Mouse (Mus musculus): ENCODE data around the gene Nabp2. TPM values are rescaled to one million over a fixed set of nuclear protein-coding genes. Genes with fewer than 3 reads are reported as not detected.

Gene Nabp2
- polyA plus RNA-seq, 1 experiment from 2014 or later: 180 TPM

DNA sequence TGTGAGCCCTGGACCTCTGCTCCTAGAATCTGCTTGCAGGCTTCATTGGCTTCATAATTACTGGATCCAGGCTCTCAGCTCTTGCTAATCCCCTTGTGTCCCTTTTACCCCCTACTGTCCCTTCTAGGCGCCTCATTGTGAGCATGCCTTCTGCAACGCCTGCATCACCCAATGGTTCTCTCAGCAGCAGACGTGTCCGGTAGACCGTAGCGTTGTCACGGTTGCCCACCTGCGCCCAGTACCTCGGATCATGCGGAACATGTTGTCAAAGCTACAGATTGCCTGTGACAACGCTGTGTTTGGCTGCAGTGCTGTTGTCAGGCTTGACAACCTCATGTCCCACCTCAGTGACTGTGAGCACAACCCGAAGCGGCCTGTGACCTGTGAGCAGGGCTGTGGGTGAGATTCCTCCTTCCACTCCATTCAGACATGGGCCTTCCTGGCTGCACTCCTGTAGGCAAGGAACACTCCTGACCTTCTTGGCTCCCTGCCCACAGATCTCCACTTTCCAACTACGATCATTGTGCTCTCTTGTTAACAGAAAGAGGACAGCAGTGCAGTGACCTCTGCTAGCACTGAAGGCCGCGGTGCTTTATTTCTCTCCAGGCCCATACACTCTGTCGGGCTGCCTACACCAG lies 24.0 kb upstream of the Nabp2 start:
- no peak for ATAC-seq
- Histone ChIP-seq H3K4me1 (ENCODE audit: control insufficient read depth, insufficient read depth, low read length) (no peaks in the 10 kb centered on the region), H3K9ac (ENCODE audit: low read length) (no peak overlapping the region), H3K27ac (ENCODE audit: low read depth, low read length) (no peak overlapping the region), H3K27me3 (replicated peaks; ENCODE audit: control insufficient read depth, insufficient read depth, low read length) (no peaks in the 10 kb centered on the region), H3K9me3 (replicated peaks; ENCODE audit: control insufficient read depth, low read length) (no peaks in the 10 kb centered on the region), H3K36me3 (ENCODE audit: control insufficient read depth, insufficient read depth, low read length) (peaks cover 86% of the 10 kb centered on the region), H3K4me3 (ENCODE audit: low read depth, low read length) (no peak overlapping the region), H3K4me2 (ENCODE audit: low read length) (no peak overlapping the region)
- DNase-seq (ENCODE audit: low spot score): peak; percentile 13
- WGBS: 77% methylated on average over 17 of the region's 17 CpGs

DNA sequence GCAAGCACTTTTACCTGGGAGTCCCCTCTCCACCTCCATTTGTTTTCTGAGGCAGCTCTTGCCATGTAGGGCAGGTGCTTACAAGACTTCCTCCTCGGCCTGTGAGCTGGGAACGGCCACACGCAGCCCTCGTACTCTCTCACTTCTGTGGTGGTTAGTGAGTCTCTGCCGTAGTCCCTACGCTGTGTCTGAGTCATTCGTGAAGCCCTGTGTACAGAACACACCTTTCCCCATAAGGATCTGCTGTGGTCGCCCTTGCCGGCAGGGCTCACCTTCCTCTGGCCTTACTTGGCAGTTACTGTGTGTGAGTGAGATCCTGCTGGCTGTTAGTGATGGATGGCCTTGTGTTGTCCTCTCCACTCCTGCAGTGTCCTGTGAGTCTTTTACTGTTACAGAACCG lies 23.4 kb upstream of the Nabp2 start:
- no peak overlapping the region for H3K9ac ChIP-seq (ENCODE audit: low read length)
- H3K9me3 ChIP-seq (replicated peaks; ENCODE audit: control insufficient read depth, low read length): no peaks in the 10 kb centered on the region
- ATAC-seq (no peak), DNase-seq (ENCODE audit: low spot score) (no peak)
- H3K4me2 ChIP-seq (ENCODE audit: low read length): no peak overlapping the region
- peaks cover 86% of the 10 kb centered on the region for H3K36me3 ChIP-seq (ENCODE audit: control insufficient read depth, insufficient read depth, low read length)
- H3K4me3 ChIP-seq (ENCODE audit: low read depth, low read length): no peak overlapping the region
- H3K27me3 ChIP-seq (replicated peaks; ENCODE audit: control insufficient read depth, insufficient read depth, low read length): no peaks in the 10 kb centered on the region
- H3K27ac ChIP-seq (ENCODE audit: low read depth, low read length): no peak overlapping the region
- H3K4me1 ChIP-seq (ENCODE audit: control insufficient read depth, insufficient read depth, low read length): no peaks in the 10 kb centered on the region
- WGBS: 88% methylated on average over 10 of the region's 10 CpGs

DNA sequence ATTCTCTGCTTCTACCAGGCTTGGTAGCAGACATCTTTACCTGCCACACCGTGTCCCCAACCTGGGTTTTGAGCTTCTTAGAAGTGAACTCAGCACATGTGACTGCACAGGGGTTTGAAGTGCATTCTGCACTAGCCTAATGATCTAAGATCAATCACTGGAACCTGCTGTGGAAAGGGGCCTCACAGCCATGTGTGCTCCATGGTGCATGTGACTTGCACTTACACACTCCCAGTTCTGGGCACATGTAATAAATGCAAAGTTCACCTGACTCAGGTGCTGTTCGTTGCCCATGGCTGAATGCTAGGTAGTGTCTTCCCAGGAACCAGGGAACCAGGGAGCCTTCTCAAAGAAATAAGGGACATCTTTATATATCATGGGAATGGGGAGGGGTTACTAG lies 22.1 kb upstream of the Nabp2 start:
- Histone ChIP-seq H3K4me3 (ENCODE audit: low read depth, low read length) (no peak overlapping the region), H3K9ac (ENCODE audit: low read length) (no peak overlapping the region), H3K4me1 (ENCODE audit: control insufficient read depth, insufficient read depth, low read length) (no peaks in the 10 kb centered on the region), H3K9me3 (replicated peaks; ENCODE audit: control insufficient read depth, low read length) (no peaks in the 10 kb centered on the region), H3K36me3 (ENCODE audit: control insufficient read depth, insufficient read depth, low read length) (peaks cover 86% of the 10 kb centered on the region), H3K4me2 (ENCODE audit: low read length) (no peak overlapping the region), H3K27ac (ENCODE audit: low read depth, low read length) (no peak overlapping the region), H3K27me3 (replicated peaks; ENCODE audit: control insufficient read depth, insufficient read depth, low read length) (no peaks in the 10 kb centered on the region)
- WGBS: 92% methylated on average over 2 of the region's 2 CpGs
- no peak for ATAC-seq
- no peak for DNase-seq (ENCODE audit: low spot score)

DNA sequence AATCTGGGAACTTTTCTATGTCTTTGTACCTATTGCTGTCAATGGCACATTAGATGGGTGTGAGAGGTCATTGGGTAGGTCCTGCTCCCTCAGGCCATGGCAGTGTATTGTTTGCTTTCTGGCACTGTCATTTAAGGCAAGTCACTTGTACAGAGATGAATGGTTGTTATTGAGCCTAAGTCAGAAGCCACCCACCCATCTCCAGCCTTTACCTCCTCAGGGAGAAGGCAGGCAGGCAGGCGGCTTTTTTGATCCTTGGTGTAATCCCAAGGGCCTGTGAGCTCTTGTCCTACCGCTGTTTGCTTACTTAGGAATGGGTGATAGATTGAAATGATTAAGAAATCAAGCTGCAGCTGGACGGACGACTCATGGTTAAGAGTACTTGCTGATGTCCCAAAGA lies 18.2 kb upstream of the Nabp2 start:
- Histone ChIP-seq H3K27ac (ENCODE audit: low read depth, low read length) (no peak overlapping the region), H3K9me3 (replicated peaks; ENCODE audit: control insufficient read depth, low read length) (no peaks in the 10 kb centered on the region), H3K9ac (ENCODE audit: low read length) (no peak overlapping the region), H3K4me2 (ENCODE audit: low read length) (no peak overlapping the region), H3K36me3 (ENCODE audit: control insufficient read depth, insufficient read depth, low read length) (peaks cover 76% of the 10 kb centered on the region), H3K4me1 (ENCODE audit: control insufficient read depth, insufficient read depth, low read length) (no peaks in the 10 kb centered on the region), H3K27me3 (replicated peaks; ENCODE audit: control insufficient read depth, insufficient read depth, low read length) (no peaks in the 10 kb centered on the region), H3K4me3 (ENCODE audit: low read depth, low read length) (no peak overlapping the region)
- DNase-seq (ENCODE audit: low spot score) (no peak), ATAC-seq (no peak)
- WGBS: 92% methylated on average over 4 of the region's 4 CpGs

DNA sequence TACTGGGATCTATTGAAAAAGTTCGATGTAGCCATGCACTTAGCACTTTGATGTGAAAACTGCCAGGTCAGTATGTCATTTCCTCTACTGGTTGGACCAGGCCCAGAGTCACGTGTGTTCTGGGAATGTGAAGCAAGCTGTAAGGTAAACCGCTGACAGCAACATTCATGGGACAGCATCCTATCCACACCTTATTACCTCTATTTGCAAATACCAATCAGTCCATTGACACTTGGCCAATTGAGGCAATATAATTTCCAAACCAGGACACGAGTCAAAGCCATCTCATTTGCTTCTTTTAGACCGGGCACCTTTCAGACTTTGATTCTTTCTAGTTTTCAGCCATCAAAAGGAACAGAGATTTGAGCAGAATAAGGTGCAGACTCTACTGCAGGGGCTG lies 17.8 kb upstream of the Nabp2 start:
- no peak overlapping the region for H3K27ac ChIP-seq (ENCODE audit: low read depth, low read length)
- H3K4me3 ChIP-seq (ENCODE audit: low read depth, low read length): no peak overlapping the region
- H3K9ac ChIP-seq (ENCODE audit: low read length): no peak overlapping the region
- H3K9me3 ChIP-seq (replicated peaks; ENCODE audit: control insufficient read depth, low read length): no peaks in the 10 kb centered on the region
- H3K4me2 ChIP-seq (ENCODE audit: low read length): no peak overlapping the region
- 91% methylated on average over 5 of the region's 5 CpGs for WGBS
- H3K4me1 ChIP-seq (ENCODE audit: control insufficient read depth, insufficient read depth, low read length): no peaks in the 10 kb centered on the region
- no peaks in the 10 kb centered on the region for H3K27me3 ChIP-seq (replicated peaks; ENCODE audit: control insufficient read depth, insufficient read depth, low read length)
- DNase-seq (ENCODE audit: low spot score) (no peak), ATAC-seq (no peak)
- H3K36me3 ChIP-seq (ENCODE audit: control insufficient read depth, insufficient read depth, low read length): peaks cover 76% of the 10 kb centered on the region

DNA sequence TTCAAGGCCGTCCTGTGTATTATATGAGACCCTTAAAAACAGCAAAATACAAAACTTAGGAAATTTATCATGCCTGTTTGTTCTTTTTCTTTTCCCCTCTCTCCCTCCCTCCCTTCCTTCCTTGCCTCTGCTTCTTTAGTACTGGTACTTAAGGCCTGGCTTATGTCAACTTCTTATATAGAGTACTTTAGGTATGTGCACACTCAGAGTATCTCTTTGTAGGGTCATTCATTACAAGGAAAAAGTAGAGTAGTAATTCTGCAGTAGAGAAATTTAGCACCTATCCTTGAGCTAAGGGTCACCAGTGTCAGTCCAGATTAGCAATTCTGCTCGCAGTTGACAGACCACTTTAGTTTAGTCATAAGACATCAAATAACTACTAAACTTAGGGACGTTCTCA lies 14.0 kb upstream of the Nabp2 start:
- WGBS: 94% methylated on average over 3 of the region's 3 CpGs
- no peak for ATAC-seq
- peaks cover 83% of the 10 kb centered on the region for H3K36me3 ChIP-seq (ENCODE audit: control insufficient read depth, insufficient read depth, low read length)

DNA sequence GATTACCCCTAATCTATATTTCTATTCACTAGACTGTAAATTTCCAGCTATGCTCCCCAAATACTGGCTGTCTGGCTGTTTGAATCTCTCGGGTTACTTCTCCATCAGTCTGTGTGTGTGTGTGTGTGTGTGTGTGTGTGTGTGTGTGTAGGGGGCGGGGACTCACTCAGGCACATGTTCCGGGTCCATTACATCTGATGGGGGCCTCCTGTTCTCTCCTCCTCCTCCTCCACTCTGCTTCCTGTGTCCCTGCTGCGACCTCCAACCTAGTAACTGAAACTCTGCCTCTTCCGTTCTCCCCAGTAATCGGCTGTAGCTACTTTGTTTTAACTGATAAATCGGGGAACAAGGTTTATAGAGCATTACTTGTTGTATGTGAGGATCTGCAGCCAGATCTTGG lies 13.3 kb upstream of the Nabp2 start:
- DNase-seq (ENCODE audit: low spot score) (no peak), ATAC-seq (no peak)
- Histone ChIP-seq H3K27me3 (replicated peaks; ENCODE audit: control insufficient read depth, insufficient read depth, low read length) (no peaks in the 10 kb centered on the region), H3K9me3 (replicated peaks; ENCODE audit: control insufficient read depth, low read length) (no peaks in the 10 kb centered on the region), H3K4me2 (ENCODE audit: low read length) (no peak overlapping the region), H3K36me3 (ENCODE audit: control insufficient read depth, insufficient read depth, low read length) (peaks cover 80% of the 10 kb centered on the region), H3K4me1 (ENCODE audit: control insufficient read depth, insufficient read depth, low read length) (no peaks in the 10 kb centered on the region), H3K9ac (ENCODE audit: low read length) (no peak overlapping the region), H3K4me3 (ENCODE audit: low read depth, low read length) (no peak overlapping the region), H3K27ac (ENCODE audit: low read depth, low read length) (no peak overlapping the region)
- WGBS: 81% methylated on average over 7 of the region's 7 CpGs

More for the DNA sequence above, 14.0 kb upstream of the Nabp2 start:
- Histone ChIP-seq H3K9ac (ENCODE audit: low read length) (no peak overlapping the region), H3K9me3 (replicated peaks; ENCODE audit: control insufficient read depth, low read length) (no peaks in the 10 kb centered on the region), H3K27me3 (replicated peaks; ENCODE audit: control insufficient read depth, insufficient read depth, low read length) (no peaks in the 10 kb centered on the region), H3K27ac (ENCODE audit: low read depth, low read length) (no peak overlapping the region), H3K4me1 (ENCODE audit: control insufficient read depth, insufficient read depth, low read length) (no peaks in the 10 kb centered on the region), H3K4me3 (ENCODE audit: low read depth, low read length) (no peak overlapping the region), H3K4me2 (ENCODE audit: low read length) (no peak overlapping the region)
- DNase-seq (ENCODE audit: low spot score): no peak

DNA sequence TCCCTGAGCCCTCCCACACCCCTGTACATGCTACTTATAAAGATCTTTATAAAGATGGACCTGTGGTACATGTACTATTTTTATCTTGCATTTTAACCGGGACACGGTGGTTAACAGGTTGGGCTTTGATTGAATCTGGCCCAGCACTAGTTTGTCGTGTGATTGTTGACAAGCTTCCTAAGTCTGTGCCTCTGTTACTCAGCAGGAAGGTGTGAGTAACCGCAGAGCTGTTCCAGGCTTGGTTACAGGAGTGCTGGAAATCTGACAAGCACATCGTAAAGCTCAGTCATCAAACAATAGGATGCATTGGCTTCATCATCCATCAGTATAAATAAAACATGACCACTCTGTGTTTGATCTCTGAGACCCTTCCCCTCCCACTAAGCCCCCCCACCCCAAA lies 11.1 kb upstream of the Nabp2 start:
- ATAC-seq (no peak), DNase-seq (ENCODE audit: low spot score) (no peak)
- WGBS: 93% methylated on average over 5 of the region's 5 CpGs
- Histone ChIP-seq H3K4me3 (ENCODE audit: low read depth, low read length) (no peak overlapping the region), H3K27ac (ENCODE audit: low read depth, low read length) (no peak overlapping the region), H3K4me2 (ENCODE audit: low read length) (no peak overlapping the region), H3K9ac (ENCODE audit: low read length) (no peak overlapping the region), H3K4me1 (ENCODE audit: control insufficient read depth, insufficient read depth, low read length) (no peaks in the 10 kb centered on the region), H3K36me3 (ENCODE audit: control insufficient read depth, insufficient read depth, low read length) (peaks cover 80% of the 10 kb centered on the region), H3K27me3 (replicated peaks; ENCODE audit: control insufficient read depth, insufficient read depth, low read length) (no peaks in the 10 kb centered on the region), H3K9me3 (replicated peaks; ENCODE audit: control insufficient read depth, low read length) (no peaks in the 10 kb centered on the region)

DNA sequence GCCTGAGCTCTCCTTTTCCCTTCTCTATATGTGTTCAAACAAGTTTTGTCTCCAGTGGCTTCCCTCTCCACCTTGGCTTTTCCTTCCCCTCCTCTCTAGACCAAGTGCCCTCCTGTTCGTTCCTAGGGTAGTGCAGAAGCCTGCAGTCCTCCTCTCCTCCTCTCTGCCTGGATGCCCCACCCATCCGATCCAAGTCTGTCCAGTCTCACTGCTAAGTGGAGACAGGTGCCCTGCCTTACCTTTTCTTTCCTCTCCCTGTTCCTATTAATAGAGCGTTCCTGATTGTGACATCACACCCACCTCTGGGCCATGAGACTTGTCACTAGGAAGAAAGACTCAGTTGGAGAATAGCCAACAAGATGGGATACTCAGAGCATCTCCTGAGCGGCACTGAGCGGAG lies 3.6 kb upstream of the Nabp2 start:
- no peak overlapping the region for H3K4me2 ChIP-seq (ENCODE audit: low read length)
- ATAC-seq: no peak
- H3K4me1 ChIP-seq (ENCODE audit: control insufficient read depth, insufficient read depth, low read length): peaks cover 21% of the 10 kb centered on the region
- H3K9ac ChIP-seq (ENCODE audit: low read length): no peak overlapping the region
- H3K4me3 ChIP-seq (ENCODE audit: low read depth, low read length): no peak overlapping the region
- H3K27ac ChIP-seq (ENCODE audit: low read depth, low read length): no peak overlapping the region
- H3K36me3 ChIP-seq (ENCODE audit: control insufficient read depth, insufficient read depth, low read length): peaks cover 54% of the 10 kb centered on the region
- no peaks in the 10 kb centered on the region for H3K9me3 ChIP-seq (replicated peaks; ENCODE audit: control insufficient read depth, low read length)
- DNase-seq (ENCODE audit: low spot score): no peak
- no peaks in the 10 kb centered on the region for H3K27me3 ChIP-seq (replicated peaks; ENCODE audit: control insufficient read depth, insufficient read depth, low read length)
- WGBS: 88% methylated on average over 5 of the region's 5 CpGs

Measured in forebrain, embryonic 14.5 days (tissue).